Mouse (Mus musculus) stomach, postnatal 0 days (tissue): ENCODE data around the gene 1700029I15Rik. TPM values are rescaled to one million over a fixed set of nuclear protein-coding genes. Genes with fewer than 3 reads are reported as not detected.
"Not testable (repeated sequence)": the region's sequence is repeated elsewhere in the genome, so short reads cannot be mapped to it uniquely, and the experiment has no call there.

Experiments
- ATAC-seq: fragments of 200-750 bp; cut with Nextera tagmentation; 2 replicates; pipeline ENCODE4 v1.8.0; 2017; ENCODE audit not compliant: low FRiP score, low TSS enrichment
- DNase-seq: peaks from one replicate; pipeline ENCODE4 v3.0.0-alpha.2; 2016; ENCODE audit warnings: low spot score
- H3K27ac ChIP-seq: fragments of 300-500 bp; sonication (generic); replicated peaks from 2 replicates; pipeline ENCODE4 v1.5.1; 2014; ENCODE audit warnings: mild to moderate bottlenecking, control low read depth
- H3K27me3 ChIP-seq: fragments of 300-500 bp; sonication (generic); 2 replicates; pipeline ENCODE4 v1.6.1; 2014; ENCODE audit warnings: low read length; ENCODE audit not compliant: control insufficient read depth, insufficient read depth
- H3K36me3 ChIP-seq: fragments of 300-500 bp; sonication (generic); 2 replicates; pipeline ENCODE4 v1.6.1; 2014; ENCODE audit warnings: low read length, mixed read lengths; ENCODE audit not compliant: control insufficient read depth, insufficient read depth
- H3K4me1 ChIP-seq: fragments of 300-500 bp; sonication (generic); replicated peaks from 2 replicates; pipeline ENCODE4 v1.6.1; 2014; ENCODE audit warnings: antibody characterized with exemption; ENCODE audit not compliant: control insufficient read depth, insufficient read depth
- H3K4me2 ChIP-seq: fragments of 300-500 bp; sonication (generic); replicated peaks from 2 replicates; pipeline ENCODE4 v1.6.1; 2014; ENCODE audit warnings: low read depth, mild to moderate bottlenecking, control low read depth, moderate library complexity
- H3K4me3 ChIP-seq: fragments of 300-500 bp; sonication (generic); 2 replicates; pipeline ENCODE4 v1.5.1; 2014; ENCODE audit warnings: low read depth, low read length, control low read depth
- H3K9ac ChIP-seq: fragments of 300-500 bp; sonication (generic); 2 replicates; pipeline ENCODE4 v1.6.1; 2014; ENCODE audit warnings: mild to moderate bottlenecking, low read length, control low read depth, mixed read lengths
- H3K9me3 ChIP-seq: fragments of 300-500 bp; sonication (generic); 2 replicates; pipeline ENCODE4 v1.6.1; 2016; ENCODE audit warnings: low read length; ENCODE audit not compliant: control insufficient read depth
- CTCF ChIP-seq: IDR thresholded peaks from 2 replicates; pipeline ENCODE4 v1.5.1; 2016; ENCODE audit warnings: antibody characterized with exemption, low read depth, mild to moderate bottlenecking, moderate library complexity
- EP300 ChIP-seq: optimal IDR thresholded peaks from 2 replicates; pipeline ENCODE3; 2016; ENCODE audit warnings: antibody characterized with exemption
- WGBS: fragments of 180-500 bp; shearing (Covaris S2); extraction: QIAGEN DNeasy Blood & Tissue Kit; methylation state at CpG from one replicate; pipeline ENCODE4 v1.1.7; 2014; 5-methylcytosine and 5-hydroxymethylcytosine counted together
- polyA plus RNA-seq: library from polyadenylated mRNA; unstranded; fragments of >200 nt; fragmentation: Nextera tagmentation; extraction: Ambion mirVana; gene quantifications from 2 replicates; pipeline ENCODE4 v1.2.1, GENCODE M21; 2015

1700029I15Rik gene
- polyA plus RNA-seq, 1 experiment from 2014 or later: 2.3 TPM

GRCm38 (mm10) chr2:92397436-92397835 is 15.1 kb downstream of the 1700029I15Rik start:
- Histone ChIP-seq H3K4me3 (no peak overlapping the region), H3K27me3 (no peaks in the 10 kb centered on the region), H3K9me3 (no peaks in the 10 kb centered on the region), H3K36me3 (no peaks in the 10 kb centered on the region), H3K4me1 (no peaks in the 10 kb centered on the region; the same call in 1 of the 2 replicates), H3K4me2 (no peak overlapping the region), H3K27ac (no peak overlapping the region), H3K9ac (no peak overlapping the region)
- TF ChIP-seq EP300 (no peak), CTCF (no peak)
- DNase-seq: no peak
- no peak for ATAC-seq
- WGBS: 67% methylated on average over 1 of the region's 1 CpGs

- not testable (repeated sequence) for H3K27me3 ChIP-seq, H3K9me3 ChIP-seq, H3K4me3 ChIP-seq, DNase-seq, H3K4me2 ChIP-seq, H3K36me3 ChIP-seq, H3K9ac ChIP-seq, H3K27ac ChIP-seq, H3K4me1 ChIP-seq, ATAC-seq
- WGBS: 84% methylated on average over 3 of the region's 4 CpGs
Measured at GRCm38 (mm10) chr2:92399877-92400276, 17.5 kb downstream of the 1700029I15Rik start.

- Histone ChIP-seq H3K4me1 (no peaks in the 10 kb centered on the region; the same call in 1 of the 2 replicates), H3K4me2 (peak overlapping the region; percentile 82), H3K4me3 (peak overlapping the region; percentile 50), H3K27me3 (no peaks in the 10 kb centered on the region), H3K9ac (peak overlapping the region; percentile 58), H3K27ac (no peak overlapping the region), H3K36me3 (peaks cover 9% of the 10 kb centered on the region; the same call in 1 of the 2 replicates), H3K9me3 (no peaks in the 10 kb centered on the region)
- DNase-seq: no peak
- no peak for TF ChIP-seq EP300
- no peak for ATAC-seq
- WGBS: 9% methylated on average over 15 of the region's 22 CpGs
Measured at GRCm38 (mm10) chr2:92400682-92401081, 18.3 kb downstream of the 1700029I15Rik start.

GRCm38 (mm10) chr2:92401091-92401561 is 18.8 kb downstream of the 1700029I15Rik start, which contains the start of gene Mapk8ip1:
Mapk8ip1 (minus strand) TSS chr2:92401263.
- H3K9ac ChIP-seq: peak within 1 kb of the TSS; percentile 58
- peak within 1 kb of the TSS; percentile 82 for H3K4me2 ChIP-seq
- H3K9me3 ChIP-seq: no peaks in the 10 kb centered on the region
- no peaks in the 10 kb centered on the region for H3K27me3 ChIP-seq
- H3K4me1 ChIP-seq: no peaks in the 10 kb centered on the region; the same call in 1 of the 2 replicates
- ATAC-seq (peak; percentile 43; the same call in 1 of the 2 replicates), DNase-seq (peak; percentile 47)
- TF ChIP-seq EP300 (no peak), CTCF (no peak)
- peaks cover 10% of the 10 kb centered on the region; the same call in 1 of the 2 replicates for H3K36me3 ChIP-seq
- 4% methylated on average over 16 of the region's 59 CpGs for WGBS
- H3K27ac ChIP-seq: no peak within 1 kb of the TSS
- H3K4me3 ChIP-seq: peak within 1 kb of the TSS; percentile 50

- H3K4me3 ChIP-seq: no peak overlapping the region
- no peak for ATAC-seq
- H3K9ac ChIP-seq: no peak overlapping the region
- H3K4me2 ChIP-seq: no peak overlapping the region
- TF ChIP-seq CTCF (no peak), EP300 (no peak)
- peaks cover 10% of the 10 kb centered on the region for H3K36me3 ChIP-seq
- H3K4me1 ChIP-seq: no peaks in the 10 kb centered on the region; the same call in 1 of the 2 replicates
- no peaks in the 10 kb centered on the region for H3K27me3 ChIP-seq
- WGBS: 75% methylated on average over 4 of the region's 4 CpGs
- no peaks in the 10 kb centered on the region for H3K9me3 ChIP-seq
- DNase-seq: no peak
- no peak overlapping the region for H3K27ac ChIP-seq
Measured at GRCm38 (mm10) chr2:92402591-92403326, 20.4 kb downstream of the 1700029I15Rik start.

- H3K36me3 ChIP-seq: peaks cover 19% of the 10 kb centered on the region
- no peak for ATAC-seq
- no peaks in the 10 kb centered on the region; the same call in 1 of the 2 replicates for H3K4me1 ChIP-seq
- no peaks in the 10 kb centered on the region for H3K9me3 ChIP-seq
- no peak overlapping the region for H3K9ac ChIP-seq
- no peak overlapping the region for H3K4me2 ChIP-seq
- H3K4me3 ChIP-seq: no peak overlapping the region
- DNase-seq: no peak
- no peaks in the 10 kb centered on the region for H3K27me3 ChIP-seq
- no peak overlapping the region for H3K27ac ChIP-seq
- TF ChIP-seq EP300 (no peak), CTCF (no peak)
- 90% methylated on average over 5 of the region's 5 CpGs for WGBS
Measured at GRCm38 (mm10) chr2:92403776-92404319, 21.5 kb downstream of the 1700029I15Rik start.
